Comparison of ENCODE assay signal across 8 mouse cellular contexts in genomic region chr7:132610468-132611318, GRCm38 (mm10). TPM values are rescaled to one million over a fixed set of nuclear protein-coding genes. Genes with fewer than 3 reads are reported as not detected.
DNase-seq lines count a peak whose midpoint lies in the region; ATAC-seq lines count a peak whose summit lies in the region.

Gene Lhpp, plus strand, starts transcription at chr7:132610638.

- DNase-seq in adrenal gland, adult 2 months = peak; percentile 92
- peak; percentile 92 for DNase-seq in embryo, embryonic 10.5 days (ENCODE audit: low spot score)
- peak; percentile 81 for DNase-seq in gastrocnemius, postnatal 14 days
- peak; percentile 69 to 92 for DNase-seq in left cerebral cortex, postnatal 10 days (ENCODE audit: extremely low spot score in 1 of 2, low spot score in 2 of 2)
- DNase-seq in right cerebral cortex, postnatal 10 days (ENCODE audit: low spot score in 2 of 2) = peak; percentile 87 to 88
- DNase-seq in urinary bladder, postnatal 36 days (ENCODE audit: low spot score in 2 of 2) = peak; percentile 70 to 85

- intact Hi-C loops in gastrocnemius, postnatal 14 days (cut with DNase I; ENCODE audit: low total_unique reads) = no loop called here
- intact Hi-C loops in left cerebral cortex, postnatal 10 days (cut with DNase I) = no loop called here

- peak; percentile 93 for ATAC-seq in inflammation-experienced regulatory T-cells, adult 6 months
- peak; percentile 90 for ATAC-seq in megakaryocyte progenitor cell, adult 5-6 weeks (replicated peaks; ENCODE audit: poor library complexity)

RNA-seq across cellular contexts. Expression of gene Lhpp, which starts in this region (rescaled TPM):
- 10 to 100 TPM; 23.0 to 25.2 TPM for total RNA-seq in adrenal gland, adult 2 months (2021)
- 27.8 and 38.6 TPM in 2 replicates for polyA plus RNA-seq in adrenal gland, adult 2 months (2012; rRNA removed)
- 10 to 100 TPM; 10.5 to 12.9 TPM for total RNA-seq in gastrocnemius, postnatal 14 days (2021)
- 1 to 10 TPM; 2.3 to 5.3 (median 3.6) TPM for polyA plus RNA-seq in inflammation-experienced regulatory T-cells, adult 6 months (2017; shearing (Covaris generic))
- total RNA-seq in left cerebral cortex, postnatal 10 days (2021) = 10 to 100 TPM; 28.6 to 31.6 TPM
- 10.8 and 14.2 TPM in 2 replicates for total RNA-seq in megakaryocyte progenitor cell, adult 5-6 weeks (2015)
- total RNA-seq in megakaryocyte progenitor cell, adult 5-6 weeks (2017) = 9.1 and 11.2 TPM in 2 replicates

Comparison
In these comparisons a context has a peak if more than half of its experiments do, and no peak if none do; other contexts are left out.
1. Peak in every context shown above with its lines: DNase-seq and ATAC-seq.